Mouse (Mus musculus) heart, postnatal 14 days (tissue): ENCODE measurements around the gene Zcchc9. TPM values are rescaled to one million over a fixed set of nuclear protein-coding genes. Genes with fewer than 3 reads are reported as not detected.
A peak's percentile ranks its signal among the peaks of the same experiment; 100 is the strongest.

Experiments
- DNase-seq, 2 experiments: peaks; one replicate each; pipeline ENCODE4 v3.0.0; 2021 to 2022
- intact Hi-C: fragments of 180-260 bp; cut with DNase I; formaldehyde crosslinking; loops from one replicate; pipeline ENCODE4 v1.15.1; 2025
- long read RNA-seq, 2 experiments: library from polyadenylated mRNA; stranded (forward); transcript quantifications; one replicate each; pipeline ENCODE4 v2.0.0; 2021
- total RNA-seq, 2 experiments: library from RNA; stranded (reverse); gene quantifications; 2 replicates each; pipeline ENCODE4 v1.2.3; 2021

The Zcchc9 gene
- total RNA-seq: 10 to 100 TPM; 13.9 to 19.5 TPM
- long read RNA-seq, experiment 1, transcript Zcchc9-201 (6 exons, 1,541 nt): major isoform, 23 of 31 reads
- long read RNA-seq, experiment 1, partial matches to known transcripts: 2 of 31 reads
- long read RNA-seq, experiment 1, other reads (novel, unspliced or antisense): 6 of 31 reads
- long read RNA-seq, experiment 2, transcript Zcchc9-201 (6 exons, 1,541 nt): major isoform, 13 of 26 reads
- long read RNA-seq, experiment 2, partial matches to known transcripts: 1 of 26 reads
- long read RNA-seq, experiment 2, other reads (novel, unspliced or antisense): 12 of 26 reads

DNA sequence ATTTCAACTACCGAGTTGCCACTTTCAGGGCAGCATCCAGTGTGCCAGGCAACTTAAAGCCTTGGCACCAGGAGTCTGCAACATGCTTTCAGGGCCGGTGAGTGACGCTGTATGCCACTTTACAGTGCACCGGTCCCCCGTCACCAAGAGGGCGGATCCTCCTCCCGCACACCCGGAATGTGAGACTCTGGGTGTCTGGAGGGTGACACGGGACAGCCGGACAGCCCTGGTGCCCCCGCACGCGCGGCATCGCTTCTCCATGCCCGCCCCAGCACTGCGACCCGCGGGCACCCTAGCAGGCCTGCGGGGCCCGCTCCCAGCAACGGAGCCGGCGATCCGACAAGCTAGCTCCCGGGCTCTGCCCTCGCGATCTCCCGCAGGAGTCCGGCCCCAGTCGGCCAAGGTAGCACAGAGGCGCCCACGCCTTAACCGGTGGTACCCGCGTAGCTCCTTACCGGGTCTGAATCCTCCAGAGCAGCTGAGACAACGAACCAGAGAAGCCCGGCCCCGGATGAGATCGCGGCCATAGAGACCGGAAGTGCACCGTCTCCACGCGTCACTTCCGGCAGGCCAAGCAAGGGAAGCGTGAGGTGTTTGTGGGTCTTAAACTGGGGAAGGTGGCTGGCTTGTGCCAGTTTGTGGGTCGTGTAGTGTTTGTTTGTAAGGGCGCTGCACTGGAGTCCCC lies at the start of gene Zcchc9:
TSS of gene Zcchc9 (minus strand) at position 551 of the 685 bp plus-strand sequence.
- intact Hi-C loops: loop anchor here (5.0 kb wide), 2 partner anchors 65 to 530 kb away; no protein-coding TSS in a partner anchor
- DNase-seq: peak; percentile 88 to 92

DNA sequence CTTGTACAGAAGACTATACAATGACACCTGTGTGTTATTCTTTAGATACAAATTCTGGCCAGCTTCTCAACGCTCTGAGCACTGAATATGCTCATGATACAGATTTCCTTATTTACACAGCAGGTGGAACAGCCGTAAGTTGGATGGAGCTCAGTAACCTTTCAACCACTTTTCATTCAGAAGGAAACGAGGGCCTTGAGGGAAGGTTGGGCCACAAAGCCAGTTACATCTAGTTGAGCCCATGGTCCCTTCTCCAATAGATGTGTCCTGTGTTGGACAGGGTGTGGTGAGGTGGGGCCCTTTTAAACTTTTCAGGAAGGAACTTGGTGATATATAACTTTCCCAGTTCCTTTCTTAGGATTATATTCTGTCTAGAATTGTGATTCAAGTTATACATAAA lies 46.9 kb upstream of the Zcchc9 start:
- intact Hi-C loops: no loop called here
- no peak for DNase-seq

DNA sequence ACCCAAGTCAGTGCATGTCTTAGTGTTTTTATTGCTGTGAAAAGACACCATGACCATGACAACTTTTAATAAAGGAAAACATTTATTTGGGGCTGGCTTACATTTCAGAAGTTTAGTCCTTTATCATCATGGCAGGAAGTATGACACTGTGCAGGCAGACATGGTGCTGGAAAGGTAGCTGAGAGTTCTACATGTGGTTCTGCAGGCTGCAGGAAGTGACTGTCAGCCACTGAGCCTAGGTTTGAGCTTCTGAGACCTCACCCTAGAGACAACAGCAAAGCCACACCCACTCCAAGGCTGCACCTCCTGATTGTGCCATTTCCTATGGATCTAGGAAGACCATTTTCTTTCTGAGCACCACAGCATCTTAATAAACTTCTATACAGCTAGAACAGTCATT lies 20.4 kb upstream of the Zcchc9 start:
- no peak for DNase-seq
- intact Hi-C loops: no loop called here

DNA sequence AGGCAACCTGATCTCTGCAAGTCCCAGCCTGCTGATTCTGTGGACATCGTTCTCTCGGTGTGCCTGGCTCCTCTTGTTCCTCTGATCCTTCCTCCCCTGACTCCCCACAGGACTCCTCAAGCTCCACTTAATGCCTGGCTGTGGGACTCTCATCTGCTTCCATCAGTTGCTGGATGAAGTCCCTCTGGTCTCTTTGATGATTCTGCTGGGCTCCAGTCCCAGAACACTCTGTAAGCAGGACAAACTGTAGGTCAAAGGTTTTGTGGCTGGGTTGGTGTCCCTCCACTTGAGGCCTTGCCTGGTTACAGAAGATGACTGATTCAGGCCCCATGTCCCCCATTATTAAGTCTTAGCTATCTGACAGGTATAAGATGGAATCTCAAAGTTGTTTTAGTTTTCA lies 18.6 kb upstream of the Zcchc9 start:
- DNase-seq: no peak
- intact Hi-C loops: no loop called here

DNA sequence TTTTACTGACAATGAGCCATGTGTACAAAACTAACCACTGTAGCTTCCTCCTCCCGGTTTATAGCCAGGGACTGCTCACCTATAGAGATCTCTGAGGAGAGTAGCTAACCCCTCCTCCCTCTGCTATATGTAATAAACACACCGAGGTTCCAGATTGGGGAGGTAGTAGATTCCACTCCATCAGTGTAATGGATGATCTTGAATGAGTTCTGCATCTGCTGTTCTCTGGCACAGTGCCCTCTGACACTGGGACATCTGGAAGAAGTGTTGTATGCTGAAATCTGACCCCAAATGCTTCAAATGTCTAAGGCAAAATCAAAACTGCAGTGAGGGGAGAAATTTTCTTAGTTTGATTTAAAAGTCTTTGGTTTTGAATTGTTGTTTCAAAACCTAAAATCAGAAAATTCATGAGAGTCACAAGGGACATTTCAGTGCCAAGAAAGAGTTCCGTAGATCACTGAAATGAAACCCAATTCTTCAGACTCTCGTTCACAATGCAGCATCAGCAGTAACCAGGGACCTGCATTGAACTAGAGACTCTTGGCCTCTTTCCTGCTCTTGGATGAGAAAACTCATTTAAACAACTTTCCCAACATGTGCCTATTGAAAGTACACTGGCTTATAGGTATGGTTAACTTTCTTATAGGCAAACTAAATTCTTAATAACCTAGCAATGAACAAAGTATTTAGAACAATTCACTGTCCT lies 17.5 kb upstream of the Zcchc9 start:
- DNase-seq: peak; percentile 46 to 65

DNA sequence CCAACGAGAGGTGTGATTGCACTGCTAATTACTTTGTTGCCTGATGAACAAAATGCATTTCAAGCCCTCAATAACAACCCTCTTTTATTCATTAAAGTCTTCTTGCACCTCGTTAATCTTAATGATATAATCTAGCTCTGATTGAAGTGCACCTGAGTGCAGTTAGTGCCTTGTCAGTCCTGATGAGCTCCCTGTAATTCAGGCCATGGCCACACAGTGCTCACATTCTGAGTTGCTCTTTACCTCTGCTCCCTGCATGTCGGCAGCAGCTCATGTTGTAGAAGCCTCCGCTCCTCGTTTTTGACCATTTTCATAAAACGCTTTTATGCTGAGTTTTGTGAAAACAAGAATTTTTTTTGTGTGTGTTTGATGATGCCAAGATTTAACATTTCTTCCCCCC lies 16.2 kb upstream of the Zcchc9 start:
- DNase-seq: no peak
- intact Hi-C loops: no loop called here

More for the DNA sequence above, 17.5 kb upstream of the Zcchc9 start:
- intact Hi-C loops: no loop called here

DNA sequence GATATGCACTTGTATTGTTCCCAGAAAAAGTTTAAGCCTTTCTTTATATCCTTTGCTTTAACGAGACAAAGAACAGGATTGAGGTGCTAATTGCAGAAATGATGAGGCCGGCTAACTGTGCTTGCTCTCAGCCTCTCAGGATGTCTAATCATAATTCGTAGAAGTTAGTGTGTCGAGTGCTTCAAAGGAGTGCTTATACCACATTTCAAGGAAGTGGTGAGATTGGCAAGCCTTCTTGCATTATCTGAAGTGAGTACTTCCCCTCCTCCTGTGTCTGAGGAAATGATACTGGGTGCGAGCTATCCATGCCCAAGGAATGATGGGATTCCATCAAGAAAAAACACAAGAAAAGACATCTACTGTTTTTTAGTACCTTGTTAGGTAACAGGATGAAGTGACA lies 7.2 kb upstream of the Zcchc9 start:
- intact Hi-C loops: no loop called here

DNA sequence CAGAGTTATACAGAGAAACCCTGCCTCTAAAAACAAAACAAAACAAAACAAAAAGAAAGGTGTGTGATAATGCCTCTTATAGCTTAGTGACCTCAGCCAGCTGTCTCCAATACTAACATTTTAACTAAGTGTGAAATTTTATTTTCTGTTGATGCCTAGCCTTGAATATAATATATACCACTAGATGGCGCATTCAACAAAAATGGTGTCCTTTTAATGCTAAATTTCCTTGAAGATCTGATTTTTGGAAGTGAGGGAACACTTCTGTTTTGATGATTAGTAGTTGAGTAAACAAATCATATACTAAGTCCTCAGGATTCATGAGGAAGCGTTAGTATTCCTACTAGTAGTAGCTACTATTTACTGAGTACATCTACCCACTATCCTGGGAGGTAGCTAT lies 2.0 kb upstream of the Zcchc9 start:
- no peak for DNase-seq

More for the DNA sequence above, 7.2 kb upstream of the Zcchc9 start:
- DNase-seq: no peak

DNA sequence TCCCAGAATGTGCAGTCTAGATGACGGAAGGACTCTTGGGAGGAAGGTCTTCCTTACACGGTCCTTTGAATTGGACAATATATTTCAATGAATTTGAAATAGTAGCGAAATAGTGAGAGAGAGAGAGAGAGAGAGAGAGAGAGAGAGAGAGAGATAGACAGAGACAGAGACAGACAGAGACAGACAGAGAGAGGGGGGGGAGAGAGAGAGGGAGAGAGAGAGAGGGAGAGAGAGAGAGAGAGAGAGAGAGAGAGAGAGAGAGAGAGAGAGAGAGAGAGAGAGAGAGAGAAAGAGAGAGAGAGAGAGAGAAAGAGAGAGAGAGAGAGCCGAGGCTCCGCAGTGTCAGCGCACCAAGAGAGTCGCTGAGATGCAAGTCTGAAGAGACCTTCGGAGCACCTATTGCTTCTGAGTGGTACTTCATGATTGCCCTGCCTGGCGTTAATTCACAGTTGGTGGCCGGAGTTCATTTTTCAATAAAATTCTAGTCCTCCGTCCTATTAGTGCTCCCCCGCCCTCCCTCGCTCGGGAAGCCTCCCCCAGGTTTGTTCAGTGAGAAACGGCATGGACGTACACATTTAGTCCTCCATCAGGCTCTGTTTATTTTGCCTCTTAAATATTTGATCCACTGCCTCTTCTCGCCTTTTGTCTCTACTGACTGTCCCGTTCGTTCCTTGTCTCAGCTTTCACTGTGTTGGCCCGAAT lies 520 bp upstream of the Zcchc9 start:
- intact Hi-C loops: loop anchor here (5.0 kb wide), 2 partner anchors 64 to 529 kb away; no protein-coding TSS in a partner anchor
- DNase-seq: no peak

More for the DNA sequence above, 2.0 kb upstream of the Zcchc9 start:
- intact Hi-C loops: loop anchor here (5.0 kb wide), 2 partner anchors 63 to 528 kb away; no protein-coding TSS in a partner anchor

DNA sequence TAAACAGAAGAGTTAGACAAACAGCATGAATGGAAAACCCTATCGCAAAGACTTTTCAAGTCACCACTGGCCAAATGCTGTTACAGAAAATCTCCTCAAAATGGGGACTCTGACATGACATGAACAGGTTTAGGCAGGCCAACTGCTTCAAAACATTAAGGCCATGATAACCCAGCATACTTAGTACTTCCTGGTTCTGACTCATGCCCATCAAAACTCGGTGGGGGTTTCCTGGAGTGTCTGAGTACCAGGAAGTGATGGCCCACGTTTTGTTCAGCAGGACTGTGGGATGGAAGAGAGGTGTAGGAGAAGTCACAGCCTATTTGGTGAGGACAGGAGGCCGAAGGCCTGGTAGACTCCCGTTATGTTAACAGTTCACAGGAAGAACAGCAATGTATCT lies 5.8 kb downstream of the Zcchc9 start:
- intact Hi-C loops: no loop called here
- no peak for DNase-seq

DNA sequence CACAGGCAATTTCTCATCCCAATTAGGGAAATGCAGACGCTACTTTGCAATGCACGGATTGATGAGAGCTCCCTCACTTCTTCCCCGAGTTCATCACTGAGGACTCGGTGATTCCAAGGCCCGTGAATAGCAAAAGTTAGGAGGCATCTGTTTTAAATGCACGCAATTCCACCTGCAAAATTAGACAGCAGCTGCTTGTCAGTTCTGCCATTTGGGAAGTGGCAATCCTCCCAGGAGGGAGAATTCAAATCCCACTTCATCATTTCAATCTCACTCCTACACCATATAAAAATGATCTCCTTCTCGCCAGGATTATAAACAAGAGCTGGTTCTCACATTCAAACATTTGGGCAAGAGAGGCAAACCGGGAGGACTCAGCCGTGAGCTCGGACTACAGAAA lies 10.1 kb downstream of the Zcchc9 start:
- no peak for DNase-seq
- intact Hi-C loops: no loop called here

DNA sequence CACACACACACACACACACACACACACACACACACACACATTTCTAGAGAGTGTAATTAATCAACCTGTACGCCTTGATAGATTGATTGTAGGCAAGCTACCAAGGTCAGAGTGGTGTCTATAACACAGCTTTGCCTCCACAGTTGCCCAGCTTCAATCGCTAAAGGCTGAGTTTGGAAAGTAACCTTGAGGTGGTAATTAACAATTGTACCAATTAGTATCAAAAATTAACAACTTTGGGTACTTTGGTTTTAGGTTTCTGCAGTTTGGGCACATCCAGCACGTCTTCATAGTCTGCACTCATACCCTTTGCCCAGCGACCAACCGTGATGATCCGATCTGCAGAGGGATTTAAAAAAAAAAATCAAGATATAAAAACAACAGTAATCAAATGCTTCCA lies 10.6 kb downstream of the Zcchc9 start:
- no peak for DNase-seq

DNA sequence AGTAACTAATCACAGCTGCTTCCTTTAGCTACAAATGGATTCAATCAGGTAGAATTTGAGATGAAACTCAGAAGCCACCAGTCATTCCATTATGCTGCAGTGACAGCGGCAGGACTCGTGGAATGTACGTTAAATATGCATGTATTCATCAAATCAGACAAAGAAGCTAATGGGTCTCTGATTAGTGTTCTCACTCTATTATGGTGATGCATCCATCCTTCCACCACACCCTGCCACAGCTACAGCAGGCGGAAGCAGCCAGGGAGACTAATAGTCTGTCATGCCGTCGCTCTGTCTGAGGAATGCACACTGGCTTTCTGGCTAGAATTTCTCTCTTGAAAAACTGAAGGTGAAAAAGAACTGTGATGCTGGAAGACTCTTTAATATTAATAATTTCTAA lies 11.5 kb downstream of the Zcchc9 start:
- intact Hi-C loops: no loop called here
- DNase-seq: no peak

More for the DNA sequence above, 10.6 kb downstream of the Zcchc9 start:
- intact Hi-C loops: no loop called here

DNA sequence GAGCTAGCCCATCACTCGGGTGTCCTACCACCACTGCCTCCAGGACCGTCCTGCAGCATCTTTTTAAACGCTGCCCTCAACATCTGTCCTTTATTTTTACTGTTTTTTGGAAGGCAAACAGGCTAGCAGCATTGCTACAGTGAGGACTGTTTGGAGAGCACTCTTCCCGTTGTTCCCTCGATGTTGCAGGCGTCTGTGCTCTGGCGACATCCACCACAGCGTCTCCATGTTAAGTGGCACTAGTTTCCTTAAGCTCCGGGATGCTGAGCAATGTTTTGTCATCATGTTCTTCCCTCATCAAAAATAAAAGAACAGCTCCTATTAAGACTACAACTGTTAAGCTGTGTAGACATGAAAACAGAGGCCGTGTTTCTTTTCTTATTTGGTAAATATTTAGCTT lies 11.9 kb downstream of the Zcchc9 start:
- no peak for DNase-seq
- intact Hi-C loops: no loop called here

DNA sequence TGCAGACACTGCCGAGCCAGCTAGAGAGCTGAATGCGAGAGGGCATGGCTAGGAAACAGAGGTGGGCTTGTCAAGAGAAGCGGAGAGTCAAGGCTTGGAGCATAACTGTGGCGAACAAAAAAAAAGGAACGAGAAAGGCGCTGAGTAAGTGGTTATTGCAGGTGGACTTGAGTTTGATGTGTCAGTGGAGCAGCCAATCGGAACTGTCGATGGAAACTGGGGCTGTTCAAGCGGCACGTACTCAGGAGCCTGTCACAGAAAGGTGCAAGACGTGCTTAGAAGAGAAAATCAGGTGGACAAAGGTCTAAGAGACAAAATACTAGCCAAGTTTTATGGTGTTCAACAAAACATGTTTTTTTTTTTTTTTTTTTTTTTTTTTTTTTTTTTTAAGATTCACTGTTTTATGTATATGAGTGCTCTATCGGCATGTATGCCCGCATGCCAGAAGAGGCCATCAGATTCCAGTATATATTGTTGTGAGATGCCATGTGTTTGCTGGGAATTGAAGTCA lies 12.5 kb downstream of the Zcchc9 start:
- no peak for DNase-seq
- intact Hi-C loops: no loop called here

DNA sequence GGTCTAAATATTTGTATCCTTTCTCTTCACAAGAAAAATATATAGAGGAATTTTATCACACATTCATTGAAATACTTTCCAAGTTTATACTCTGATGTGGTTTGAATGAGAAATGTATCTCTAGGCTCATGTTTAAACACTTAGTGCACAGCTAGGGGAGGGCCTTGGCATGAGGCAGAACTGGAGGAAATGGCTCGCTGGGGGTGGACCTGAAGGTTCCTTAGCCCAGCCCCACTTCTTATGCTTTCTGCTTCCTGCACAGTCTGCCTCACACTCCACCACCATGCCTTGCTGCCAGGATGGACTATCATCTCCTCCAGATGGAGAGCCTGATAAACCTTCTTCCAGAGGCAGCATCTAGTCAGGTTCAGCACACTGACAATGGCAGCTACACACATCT lies 15.5 kb downstream of the Zcchc9 start:
- intact Hi-C loops: no loop called here

DNA sequence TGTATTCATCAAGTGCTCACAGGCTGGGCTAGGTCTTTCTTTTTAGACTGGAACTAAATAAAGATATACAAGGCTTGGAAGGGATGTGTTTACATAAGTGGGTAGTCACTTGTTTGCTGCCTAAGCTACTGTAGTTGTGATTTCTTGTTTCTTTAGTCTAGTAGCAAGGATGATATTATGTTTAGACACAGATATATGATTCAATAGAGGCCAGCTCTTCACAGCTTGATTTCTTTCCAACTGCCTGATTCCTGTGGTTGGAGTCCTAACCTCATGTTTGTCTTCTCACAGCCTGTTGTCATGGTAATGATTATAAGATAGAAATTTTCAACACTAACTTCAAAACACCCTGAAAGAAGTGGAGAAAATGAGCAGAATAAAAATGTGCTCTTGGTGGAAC lies 27.6 kb downstream of the Zcchc9 start:
- intact Hi-C loops: no loop called here

More for the DNA sequence above, 15.5 kb downstream of the Zcchc9 start:
- DNase-seq: no peak

DNA sequence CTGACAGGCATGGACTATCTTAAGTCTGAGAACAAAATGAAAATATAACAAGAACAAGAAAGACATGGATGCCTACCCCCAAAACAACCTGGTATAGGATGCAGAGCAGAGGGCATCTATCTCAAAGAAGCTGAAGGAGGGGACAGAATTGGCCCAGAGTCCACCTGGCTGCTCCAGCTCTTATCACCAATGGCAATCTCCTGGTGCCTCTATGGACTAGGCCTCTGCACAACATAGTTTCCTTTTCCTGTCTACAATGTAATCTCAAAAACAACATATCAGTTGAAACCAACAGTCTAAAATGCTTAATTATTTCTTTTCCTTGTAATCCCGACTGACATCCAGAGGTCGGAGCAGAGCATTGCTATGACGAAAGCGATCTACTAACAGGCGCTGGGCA lies 29.4 kb downstream of the Zcchc9 start:
- DNase-seq: no peak
- intact Hi-C loops: no loop called here

More for the DNA sequence above, 27.6 kb downstream of the Zcchc9 start:
- no peak for DNase-seq

DNA sequence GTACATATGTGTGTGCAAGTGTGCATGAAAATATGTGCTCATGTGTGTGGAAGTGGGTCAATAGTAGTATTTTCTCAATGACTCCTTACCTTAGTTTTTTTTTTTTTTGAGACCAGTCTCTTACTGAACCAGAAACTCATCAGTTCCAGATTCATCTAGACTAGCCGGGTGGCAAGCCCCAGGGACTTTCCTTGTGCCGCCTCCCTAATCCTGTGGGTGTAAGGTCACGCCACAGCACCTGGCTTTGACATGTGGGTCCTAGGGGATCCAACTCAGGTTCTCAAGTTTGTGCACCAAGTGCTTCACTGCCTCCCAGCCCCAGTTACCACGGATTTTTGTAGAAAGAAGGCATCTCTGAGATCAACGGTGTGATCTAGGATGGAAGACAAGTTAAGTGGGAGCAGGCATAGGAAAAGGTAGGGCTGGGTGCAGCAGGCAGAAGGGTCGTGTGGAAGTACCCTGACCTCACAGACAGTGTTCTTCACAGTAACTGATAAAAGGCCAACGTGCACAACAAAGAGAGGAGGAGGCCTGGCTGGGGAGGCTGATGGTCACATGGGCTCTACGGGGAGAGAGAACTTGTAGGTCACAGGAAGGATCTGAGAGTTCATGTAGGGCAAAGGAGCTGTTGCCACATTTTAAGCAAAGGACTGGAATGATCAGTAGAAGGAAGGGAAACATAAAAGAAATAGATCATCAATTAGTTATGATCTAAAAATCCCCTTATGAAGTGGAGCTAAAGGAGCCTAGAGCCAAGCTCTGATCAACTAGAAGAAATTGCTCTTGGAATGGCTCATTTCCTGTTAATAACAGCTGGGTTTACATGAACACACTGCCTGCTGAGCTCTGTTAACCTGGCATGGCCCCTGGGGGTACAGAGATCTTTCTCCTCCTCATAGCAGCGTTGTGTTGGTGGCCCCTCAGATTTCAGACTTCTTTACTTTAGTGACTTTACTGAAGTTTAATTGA lies 38.5 kb downstream of the Zcchc9 start:
- DNase-seq: no peak
- intact Hi-C loops: no loop called here
